Mouse (Mus musculus) heart, embryonic 14.5 days (tissue): ENCODE results near the gene Hist1h2bn. TPM values are rescaled to one million over a fixed set of nuclear protein-coding genes. Genes with fewer than 3 reads are reported as not detected.
"Not testable (repeated sequence)": the region's sequence is repeated elsewhere in the genome, so short reads cannot be mapped to it uniquely, and the experiment has no call there.

ENCODE experiments used
- ATAC-seq: fragments of 200-750 bp; cut with Nextera tagmentation; 2 replicates; pipeline ENCODE4 v1.8.0; 2017; ENCODE audit warnings: low read depth, moderate TSS enrichment; ENCODE audit not compliant: insufficient number of reproducible peaks, insufficient read depth, low FRiP score
- H3K27ac ChIP-seq, 2 experiments: fragments of 200-500 bp in 1 of 2; fragments of 300-500 bp in 1 of 2; sonication (generic) in 1 of 2; replicated peaks in 1 of 2; 2 replicates each; pipeline ENCODE4 v1.5.1; 2012 to 2014; ENCODE audit warnings: low read depth in 2 of 2, low read length in 2 of 2, control low read depth in 1 of 2, mild to moderate bottlenecking in 1 of 2, mixed read lengths in 1 of 2; ENCODE audit not compliant: control insufficient read depth in 1 of 2, insufficient read depth in 1 of 2
- H3K27me3 ChIP-seq: fragments of 300-500 bp; sonication (generic); 2 replicates; pipeline ENCODE4 v1.6.1; 2014; ENCODE audit warnings: mild to moderate bottlenecking, low read length, control low read depth; ENCODE audit not compliant: control insufficient read depth, insufficient read depth
- H3K36me3 ChIP-seq: fragments of 300-500 bp; sonication (generic); 2 replicates; pipeline ENCODE4 v1.6.1; 2014; ENCODE audit warnings: mild to moderate bottlenecking, control low read depth, low read length, mixed read lengths; ENCODE audit not compliant: control insufficient read depth, insufficient read depth
- H3K4me1 ChIP-seq, 2 experiments: fragments of 200-500 bp in 1 of 2; fragments of 300-500 bp in 1 of 2; sonication (generic) in 1 of 2; 2 replicates each; pipeline ENCODE4 v1.6.1; 2012 to 2014; ENCODE audit warnings: low read length in 2 of 2, control low read depth in 1 of 2, mixed read lengths in 1 of 2; ENCODE audit not compliant: control insufficient read depth in 2 of 2, insufficient read depth in 2 of 2
- H3K4me2 ChIP-seq: fragments of 300-500 bp; sonication (generic); 2 replicates; pipeline ENCODE4 v1.6.1; 2014; ENCODE audit warnings: mild to moderate bottlenecking, low read length
- H3K4me3 ChIP-seq, 2 experiments: fragments of 200-500 bp in 1 of 2; fragments of 300-500 bp in 1 of 2; sonication (generic) in 1 of 2; 2 replicates each; pipeline ENCODE4 v1.5.1; 2012 to 2014; ENCODE audit warnings: low read length in 2 of 2, mild to moderate bottlenecking in 2 of 2, control low read depth in 1 of 2, low read depth in 1 of 2, moderate library complexity in 1 of 2; ENCODE audit not compliant: control insufficient read depth in 1 of 2, insufficient read depth in 1 of 2
- H3K9ac ChIP-seq: fragments of 300-500 bp; sonication (generic); 2 replicates; pipeline ENCODE4 v1.6.1; 2014; ENCODE audit warnings: mild to moderate bottlenecking, low read length
- H3K9me3 ChIP-seq: fragments of 300-500 bp; sonication (generic); 2 replicates; pipeline ENCODE4 v1.6.1; 2016; ENCODE audit warnings: low read length, control low read depth; ENCODE audit not compliant: control insufficient read depth
- WGBS: fragments of 180-500 bp; shearing (Covaris S2); extraction: QIAGEN DNeasy Blood & Tissue Kit; methylation state at CpG from one replicate; pipeline ENCODE4 v1.1.7; 2014; 5-methylcytosine and 5-hydroxymethylcytosine counted together
- polyA plus RNA-seq: library from polyadenylated mRNA; unstranded; fragments of >200 nt; fragmentation: Nextera tagmentation; extraction: Ambion mirVana; gene quantifications from 2 replicates; pipeline ENCODE4 v1.2.1, GENCODE M21; 2014

Gene Hist1h2bn
- polyA plus RNA-seq, 1 experiment from 2014 or later = 2.2 TPM

DNA sequence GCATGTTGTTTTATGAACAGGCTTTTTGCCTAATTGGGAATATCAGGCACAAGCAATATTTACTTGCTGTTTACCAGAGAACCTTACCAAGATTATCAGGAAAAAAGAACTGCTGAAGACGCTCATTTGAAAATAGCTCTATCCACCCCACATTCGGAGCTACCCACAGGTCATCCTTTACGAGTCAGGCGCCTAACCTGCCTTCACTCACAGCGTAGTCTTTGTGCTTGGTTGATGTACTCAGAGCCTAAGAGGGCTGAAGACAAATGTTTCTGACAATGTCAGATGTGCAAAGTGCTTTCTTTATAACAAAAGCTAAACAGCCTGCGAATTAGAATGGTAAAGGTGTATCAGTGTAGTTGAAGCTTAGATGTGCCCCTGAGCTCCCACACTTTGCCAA lies 30.4 kb downstream of the Hist1h2bn start:
- Histone ChIP-seq H3K4me1 (peaks cover 7 to 34% of the 10 kb centered on the region in 2 experiments), H3K27me3 (no peaks in the 10 kb centered on the region), H3K4me2 (peak overlapping the region; percentile 77; the same call in 1 of the 2 replicates), H3K27ac (peak overlapping the region; percentile 80 to 87), H3K9ac (peak overlapping the region; percentile 82), H3K9me3 (no peaks in the 10 kb centered on the region), H3K36me3 (no peaks in the 10 kb centered on the region), H3K4me3 (peak overlapping the region in 1 of 2 experiments; percentile 44; a peak in 1 of 4 replicates)
- ATAC-seq = no peak
- WGBS = 47% methylated on average over 6 of the region's 6 CpGs

DNA sequence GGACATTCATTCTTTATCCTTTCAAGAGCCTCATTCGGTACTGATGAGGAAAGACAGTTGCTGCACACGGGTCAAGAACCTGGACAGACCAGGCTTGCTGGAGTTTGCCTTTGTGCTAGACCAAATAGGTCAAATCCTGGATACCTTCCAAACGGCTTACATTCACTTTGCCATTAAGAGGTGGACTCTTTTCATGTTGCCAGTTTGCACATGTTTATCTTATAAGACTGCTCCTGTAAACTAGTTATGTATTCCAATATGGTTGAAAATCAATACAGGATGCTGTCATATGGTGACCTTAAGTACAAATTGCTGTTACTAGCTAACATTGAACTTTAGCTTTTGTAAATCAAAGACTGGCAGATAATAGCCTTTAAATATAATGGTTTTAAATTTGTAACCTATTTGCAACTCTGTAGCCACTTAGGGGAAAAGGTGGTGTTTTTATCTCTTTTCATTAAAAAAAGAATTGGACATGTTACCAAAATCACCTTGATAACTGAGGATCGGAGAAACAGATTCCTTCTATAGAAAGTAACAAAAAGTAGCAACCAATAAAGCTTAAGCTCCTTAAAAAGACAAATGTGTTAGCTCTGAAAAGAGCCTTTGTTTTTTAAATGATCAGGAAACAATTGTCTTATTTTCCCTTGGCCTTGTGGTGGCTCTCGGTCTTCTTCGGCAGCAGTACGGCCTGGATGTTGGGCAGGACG lies 32.4 kb downstream of the Hist1h2bn start:
- 10% methylated on average over 8 of the region's 8 CpGs for WGBS
- ATAC-seq = no peak
- H3K9ac ChIP-seq = peak overlapping the region; percentile 65

DNA sequence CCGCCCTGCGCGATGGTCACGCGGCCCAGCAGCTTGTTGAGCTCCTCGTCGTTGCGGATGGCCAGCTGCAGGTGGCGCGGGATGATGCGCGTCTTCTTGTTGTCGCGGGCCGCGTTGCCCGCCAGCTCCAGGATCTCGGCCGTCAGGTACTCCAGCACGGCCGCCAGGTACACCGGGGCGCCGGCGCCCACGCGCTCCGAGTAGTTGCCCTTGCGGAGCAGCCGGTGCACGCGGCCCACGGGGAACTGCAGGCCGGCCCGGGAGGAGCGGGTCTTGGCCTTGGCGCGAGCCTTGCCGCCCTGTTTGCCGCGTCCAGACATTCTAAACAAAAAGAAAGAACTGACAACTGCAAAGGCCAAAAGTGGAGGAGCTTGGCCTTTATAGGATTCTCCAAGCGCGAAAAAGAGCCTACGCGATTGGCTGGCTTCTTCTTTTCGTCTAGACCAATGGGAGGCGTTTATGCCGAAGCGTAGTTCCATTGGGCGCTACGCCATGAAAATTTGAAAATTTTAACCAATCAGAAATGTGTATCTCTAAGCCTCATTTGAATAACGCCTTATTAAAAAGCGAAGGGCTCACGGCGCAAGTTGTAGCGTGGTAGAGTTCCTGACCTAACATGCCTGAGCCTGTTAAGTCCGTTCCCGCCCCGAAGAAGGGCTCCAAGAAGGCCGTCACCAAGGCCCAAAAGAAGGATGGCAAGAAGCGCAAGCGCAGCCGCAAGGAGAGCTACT lies 33.1 kb downstream of the Hist1h2bn start, which contains the start of the genes Hist1h2an and Hist1h2bp:
Gene Hist1h2an, minus strand, starts transcription at position 320 of the 731 bp plus-strand sequence.
Gene Hist1h2bp, plus strand, starts transcription at position 563 of the 731 bp plus-strand sequence.
- under 1% methylated on average over 33 of the region's 63 CpGs for WGBS
- Histone ChIP-seq H3K4me2 (peak within 1 kb of the TSS; percentile 64), H3K9ac (peak within 1 kb of the TSS; percentile 65), H3K4me3 (peak within 1 kb of the TSS; percentile 36 to 46), H3K27ac (peak within 1 kb of the TSS; percentile 82 to 92), H3K4me1 (peaks cover 7 to 36% of the 10 kb centered on the region in 2 experiments)
- not testable (repeated sequence) for H3K9me3 ChIP-seq, H3K36me3 ChIP-seq, H3K27me3 ChIP-seq
- ATAC-seq = peak; percentile 92

More for the DNA sequence above, 32.4 kb downstream of the Hist1h2bn start:
- Histone ChIP-seq H3K4me3 (peak overlapping the region; percentile 36 to 42), H3K27me3 (no peaks in the 10 kb centered on the region), H3K4me2 (peak overlapping the region; percentile 64), H3K4me1 (peaks cover 7 to 36% of the 10 kb centered on the region in 2 experiments), H3K27ac (peak overlapping the region; percentile 82 to 84), H3K36me3 (no peaks in the 10 kb centered on the region), H3K9me3 (no peaks in the 10 kb centered on the region)

DNA sequence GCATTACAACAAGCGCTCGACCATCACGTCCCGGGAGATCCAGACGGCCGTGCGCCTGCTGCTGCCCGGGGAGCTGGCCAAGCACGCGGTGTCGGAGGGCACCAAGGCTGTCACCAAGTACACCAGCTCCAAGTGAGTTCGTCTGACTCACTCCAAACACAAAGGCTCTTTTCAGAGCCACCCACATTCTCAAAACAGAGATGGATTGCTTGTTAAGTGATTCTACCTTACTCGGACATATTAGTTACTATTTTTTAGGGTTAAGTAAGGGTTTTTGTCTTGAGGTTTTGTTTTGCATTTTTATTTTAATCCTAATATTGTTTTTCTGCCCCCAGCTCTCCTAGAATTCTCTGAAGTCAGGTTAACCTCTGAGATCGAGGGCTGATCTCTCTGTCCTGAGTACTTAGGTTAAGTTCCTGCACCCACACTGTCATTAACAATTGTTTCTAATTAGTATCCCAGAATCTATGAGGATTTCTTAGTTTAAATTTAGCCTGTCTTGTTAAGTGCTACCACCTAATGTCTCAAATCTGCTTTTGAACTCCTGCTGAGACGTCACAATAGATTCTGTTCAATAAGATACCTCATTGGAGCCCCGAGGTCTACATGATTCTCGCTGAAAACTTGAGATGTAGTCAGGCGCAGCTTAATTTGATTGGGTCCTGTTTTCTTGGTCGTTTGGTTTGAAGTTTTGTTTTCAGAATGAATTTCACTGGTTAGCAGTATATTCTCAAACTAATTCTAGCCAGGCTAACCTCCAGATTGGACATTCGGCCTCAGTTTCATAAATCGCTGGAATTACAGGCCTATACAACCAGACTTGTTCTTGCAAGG lies 34.1 kb downstream of the Hist1h2bn start:
- Histone ChIP-seq H3K4me1 (peaks cover 7 to 30% of the 10 kb centered on the region in 2 experiments), H3K9ac (peak overlapping the region; percentile 63), H3K4me3 (peak overlapping the region in 1 of 2 experiments; percentile 21; a peak in 2 of 4 replicates), H3K27ac (peak overlapping the region; percentile 53 to 59; a peak in 1 of 4 replicates), H3K4me2 (peak overlapping the region; percentile 64), H3K36me3 (no peaks in the 10 kb centered on the region), H3K27me3 (no peaks in the 10 kb centered on the region), H3K9me3 (no peaks in the 10 kb centered on the region)
- 32% methylated on average over 14 of the region's 21 CpGs for WGBS
- no peak for ATAC-seq

DNA sequence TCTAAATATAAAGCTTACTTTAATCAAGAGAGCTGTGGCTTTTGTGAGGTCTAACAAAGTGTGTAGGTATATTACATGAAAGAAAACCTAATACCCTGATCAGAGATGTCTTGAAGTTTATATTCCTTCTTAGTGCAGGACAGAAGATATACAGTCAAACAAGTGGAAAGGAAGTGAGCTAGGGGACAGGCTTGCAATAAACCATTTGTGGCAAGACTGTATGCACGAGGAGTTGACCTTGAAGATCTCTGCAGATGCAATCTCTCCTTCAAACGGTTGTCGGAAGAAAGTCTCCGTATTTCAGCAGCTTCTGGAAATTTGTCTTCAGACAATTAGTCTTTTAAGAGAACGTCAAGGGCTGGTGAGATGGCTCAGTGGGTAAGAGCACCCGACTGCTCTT lies 36.0 kb downstream of the Hist1h2bn start:
- Histone ChIP-seq H3K9ac (no peak overlapping the region), H3K27ac (no peak overlapping the region), H3K4me1 (peaks cover 5 to 21% of the 10 kb centered on the region in 2 experiments; a peak in 3 of 4 replicates), H3K36me3 (no peaks in the 10 kb centered on the region), H3K4me3 (no peak overlapping the region), H3K4me2 (no peak overlapping the region), H3K9me3 (no peaks in the 10 kb centered on the region), H3K27me3 (no peaks in the 10 kb centered on the region)
- no peak for ATAC-seq
- WGBS = 64% methylated on average over 6 of the region's 6 CpGs

DNA sequence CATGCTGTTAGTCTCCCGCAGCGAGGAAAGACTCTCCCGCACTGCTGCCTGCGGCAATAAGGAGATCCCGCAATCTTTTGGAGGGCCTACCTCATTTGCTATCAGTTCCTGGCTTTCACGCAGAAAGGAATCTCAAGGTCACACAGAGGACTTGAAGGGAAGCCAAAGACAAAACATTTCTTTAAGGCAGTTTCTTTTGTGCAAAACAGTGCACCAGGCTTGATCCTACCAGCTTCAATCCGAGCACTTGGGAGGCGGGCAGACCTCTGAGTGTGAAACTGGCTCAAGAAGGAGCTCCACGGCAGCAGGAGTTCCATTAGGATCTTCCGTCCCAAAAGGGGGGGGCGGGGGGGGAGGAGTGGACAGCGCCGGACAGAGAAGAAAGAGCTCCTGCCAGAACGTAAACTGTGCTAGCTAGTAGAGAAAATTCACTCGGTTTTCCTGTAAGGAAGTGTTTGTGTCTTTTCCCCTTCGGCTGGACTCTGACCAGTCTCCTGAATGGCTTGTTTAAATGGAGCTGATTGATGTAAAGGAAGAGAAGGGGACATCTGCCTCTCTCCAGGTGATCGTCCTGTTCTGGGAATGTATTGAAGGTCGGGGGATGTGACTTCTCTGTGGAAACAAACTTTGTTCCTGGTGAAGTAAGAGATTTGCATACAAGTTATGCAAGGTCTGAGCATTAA lies 36.8 kb downstream of the Hist1h2bn start:
- Histone ChIP-seq H3K4me1 (peaks cover 5 to 19% of the 10 kb centered on the region in 2 experiments; a peak in 3 of 4 replicates), H3K9ac (peak overlapping the region; percentile 72), H3K9me3 (no peaks in the 10 kb centered on the region), H3K36me3 (no peaks in the 10 kb centered on the region), H3K27me3 (no peaks in the 10 kb centered on the region), H3K27ac (peak overlapping the region in 1 of 2 experiments; percentile 33; a peak in 2 of 4 replicates), H3K4me2 (peak overlapping the region; percentile 70), H3K4me3 (peak overlapping the region; percentile 26 to 31; a peak in 3 of 4 replicates)
- ATAC-seq = no peak
- 4% methylated on average over 18 of the region's 18 CpGs for WGBS
